Mouse (Mus musculus) liver, postnatal 0 days (tissue): ENCODE results near the gene Rpl24. TPM values are rescaled to one million over a fixed set of nuclear protein-coding genes. Genes with fewer than 3 reads are reported as not detected.

Source experiments
- ATAC-seq: fragments of 200-750 bp; cut with Nextera tagmentation; 2 replicates; pipeline ENCODE4 v1.8.0; 2017; ENCODE audit warnings: mild to moderate bottlenecking, moderate library complexity
- DNase-seq: peaks from one replicate; pipeline ENCODE4 v3.0.0-alpha.2; 2016
- H3K27ac ChIP-seq: fragments of 300-500 bp; sonication (generic); 2 replicates; pipeline ENCODE4 v1.5.1; 2014; ENCODE audit warnings: antibody characterized with exemption, moderate library complexity, mild to moderate bottlenecking, low read depth
- H3K27me3 ChIP-seq: fragments of 300-500 bp; sonication (generic); 2 replicates; pipeline ENCODE4 v1.6.1; 2014; ENCODE audit warnings: low read length, control low read depth, mixed read lengths; ENCODE audit not compliant: insufficient read depth
- H3K36me3 ChIP-seq: fragments of 300-500 bp; sonication (generic); replicated peaks from 2 replicates; pipeline ENCODE4 v1.6.1; 2014; ENCODE audit warnings: mild to moderate bottlenecking, control low read depth, low read length, moderate library complexity, mixed read lengths; ENCODE audit not compliant: insufficient read depth
- H3K4me1 ChIP-seq: fragments of 300-500 bp; sonication (generic); 2 replicates; pipeline ENCODE4 v1.6.1; 2014; ENCODE audit warnings: antibody characterized with exemption, mild to moderate bottlenecking, control low read depth; ENCODE audit not compliant: insufficient read depth
- H3K4me2 ChIP-seq: fragments of 300-500 bp; sonication (generic); 2 replicates; pipeline ENCODE4 v1.6.1; 2014; ENCODE audit warnings: low read depth, mild to moderate bottlenecking, low read length, moderate library complexity, mixed read lengths
- H3K4me3 ChIP-seq: fragments of 300-500 bp; sonication (generic); 2 replicates; pipeline ENCODE4 v1.5.1; 2014; ENCODE audit warnings: low read depth, low read length
- H3K9ac ChIP-seq: fragments of 300-500 bp; sonication (generic); replicated peaks from 2 replicates; pipeline ENCODE4 v1.6.1; 2014; ENCODE audit warnings: mild to moderate bottlenecking, moderate library complexity
- H3K9me3 ChIP-seq: fragments of 300-500 bp; sonication (generic); 2 replicates; pipeline ENCODE4 v1.6.1; 2016; ENCODE audit warnings: mild to moderate bottlenecking, control low read depth, low read length, mixed read lengths
- CTCF ChIP-seq: sonication (generic); IDR thresholded peaks from 2 replicates; pipeline ENCODE4 v1.5.1; 2016; ENCODE audit warnings: antibody characterized with exemption, low read depth
- EP300 ChIP-seq: IDR thresholded peaks from 2 replicates; pipeline ENCODE4 v1.6.1; 2016; ENCODE audit warnings: antibody characterized with exemption, low read depth, mild to moderate bottlenecking
- WGBS: fragments of 180-500 bp; shearing (Covaris S2); extraction: QIAGEN DNeasy Blood & Tissue Kit; methylation state at CpG from one replicate; pipeline ENCODE4 v1.1.7; 2014; ENCODE audit not compliant: insufficient replicate concordance; 5-methylcytosine and 5-hydroxymethylcytosine counted together
- polyA plus RNA-seq: library from polyadenylated mRNA; unstranded; fragments of >200 nt; fragmentation: Nextera tagmentation; extraction: Ambion mirVana; gene quantifications from 2 replicates; pipeline ENCODE4 v1.2.1, GENCODE M21; 2015

Gene Rpl24
- 446 and 482 TPM in 2 replicates for polyA plus RNA-seq

- peak within 1 kb of the TSS; percentile 62 for H3K4me3 ChIP-seq
- H3K27ac ChIP-seq, result peak within 1 kb of the TSS; percentile 79
- TF ChIP-seq EP300 (no peak; the same call in 1 of the 2 replicates), CTCF (no peak)
- peaks cover 27% of the 10 kb centered on the region for H3K36me3 ChIP-seq
- DNase-seq, result peak; percentile 93
- H3K4me1 ChIP-seq, result peaks cover 4% of the 10 kb centered on the region
- peak; percentile 95 for ATAC-seq
- no peaks in the 10 kb centered on the region for H3K9me3 ChIP-seq
- H3K9ac ChIP-seq, result peak within 1 kb of the TSS; percentile 69
- peak within 1 kb of the TSS; percentile 84 for H3K4me2 ChIP-seq
- H3K27me3 ChIP-seq, result no peaks in the 10 kb centered on the region
- under 1% methylated on average over 42 of the region's 42 CpGs for WGBS
Observed at GRCm38 (mm10) chr16:55966212-55966871, at the start of gene Rpl24. Gene Rpl24 (plus strand): TSS chr16:55966275.

- no peak for ATAC-seq
Observed at GRCm38 (mm10) chr16:55922079-55922478, 44.0 kb upstream of the Rpl24 start.

GRCm38 (mm10) chr16:55924010-55924409 lies 42.1 kb upstream of the Rpl24 start:
- WGBS, result 72% methylated on average over 4 of the region's 4 CpGs
- Histone ChIP-seq H3K9ac (no peak overlapping the region), H3K4me2 (no peak overlapping the region), H3K9me3 (no peaks in the 10 kb centered on the region), H3K4me3 (no peak overlapping the region), H3K4me1 (no peaks in the 10 kb centered on the region), H3K36me3 (no peaks in the 10 kb centered on the region; the same call in none of the 2 replicates), H3K27me3 (no peaks in the 10 kb centered on the region), H3K27ac (no peak overlapping the region)
- no peak for ATAC-seq
- no peak for DNase-seq
- TF ChIP-seq EP300, result no peak
- TF ChIP-seq CTCF, result no peak

More at GRCm38 (mm10) chr16:55922079-55922478, 44.0 kb upstream of the Rpl24 start:
- no peak overlapping the region for H3K4me3 ChIP-seq
- TF ChIP-seq EP300 (no peak), CTCF (no peak)
- H3K27ac ChIP-seq, result no peak overlapping the region
- no peak overlapping the region for H3K4me2 ChIP-seq
- H3K36me3 ChIP-seq, result no peaks in the 10 kb centered on the region; the same call in none of the 2 replicates
- no peak overlapping the region for H3K9ac ChIP-seq
- H3K27me3 ChIP-seq, result no peaks in the 10 kb centered on the region
- H3K9me3 ChIP-seq, result no peaks in the 10 kb centered on the region
- 80% methylated on average over 10 of the region's 10 CpGs for WGBS
- no peaks in the 10 kb centered on the region for H3K4me1 ChIP-seq
- DNase-seq, result no peak

GRCm38 (mm10) chr16:55933681-55934343 lies 32.3 kb upstream of the Rpl24 start:
- under 1% methylated on average over 32 of the region's 32 CpGs for WGBS
- TF ChIP-seq CTCF (no peak), EP300 (no peak)
- ATAC-seq, result peak; percentile 28

GRCm38 (mm10) chr16:55934453-55935037 lies 31.5 kb upstream of the Rpl24 start, which contains the start of gene Cep97:
Gene Cep97 (minus strand): TSS chr16:55934855.
- peak within 1 kb of the TSS; percentile 71 for H3K9ac ChIP-seq
- peak within 1 kb of the TSS; percentile 82 for H3K4me2 ChIP-seq
- ATAC-seq (peak; percentile 99), DNase-seq (peak; percentile 91)
- peaks cover 2% of the 10 kb centered on the region; the same call in 1 of the 2 replicates for H3K4me1 ChIP-seq
- H3K9me3 ChIP-seq, result no peaks in the 10 kb centered on the region
- H3K36me3 ChIP-seq, result no peaks in the 10 kb centered on the region
- TF ChIP-seq EP300 (peak; percentile 13; the same call in 1 of the 2 replicates), CTCF (no peak; the same call in 1 of the 2 replicates)
- 0% methylated on average over 24 of the region's 24 CpGs for WGBS
- peak within 1 kb of the TSS; percentile 11 for H3K27ac ChIP-seq
- no peaks in the 10 kb centered on the region for H3K27me3 ChIP-seq
- peak within 1 kb of the TSS; percentile 85 for H3K4me3 ChIP-seq

More at GRCm38 (mm10) chr16:55933681-55934343, 32.3 kb upstream of the Rpl24 start:
- peaks cover 2% of the 10 kb centered on the region; the same call in 1 of the 2 replicates for H3K4me1 ChIP-seq
- H3K9me3 ChIP-seq, result no peaks in the 10 kb centered on the region
- H3K4me2 ChIP-seq, result peak overlapping the region; percentile 82
- peak overlapping the region; percentile 71 for H3K9ac ChIP-seq
- H3K27ac ChIP-seq, result peak overlapping the region; percentile 11
- H3K27me3 ChIP-seq, result no peaks in the 10 kb centered on the region
- peak; percentile 54 for DNase-seq
- H3K36me3 ChIP-seq, result no peaks in the 10 kb centered on the region
- peak overlapping the region; percentile 85 for H3K4me3 ChIP-seq

GRCm38 (mm10) chr16:55938761-55939160 lies 27.3 kb upstream of the Rpl24 start:
- DNase-seq (no peak), ATAC-seq (no peak)

More at GRCm38 (mm10) chr16:55938761-55939160, 27.3 kb upstream of the Rpl24 start:
- TF ChIP-seq CTCF, result no peak
- TF ChIP-seq EP300, result no peak
- Histone ChIP-seq H3K27ac (no peak overlapping the region), H3K9ac (no peak overlapping the region), H3K27me3 (no peaks in the 10 kb centered on the region), H3K36me3 (no peaks in the 10 kb centered on the region), H3K4me1 (peaks cover 2% of the 10 kb centered on the region; the same call in 1 of the 2 replicates), H3K4me2 (no peak overlapping the region), H3K4me3 (no peak overlapping the region), H3K9me3 (no peaks in the 10 kb centered on the region)
- WGBS, result 84% methylated on average over 4 of the region's 4 CpGs
